Mouse (Mus musculus): ENCODE data around the gene Klhdc2.

- TF ChIP-seq EP300 (IDR thresholded peaks at IDR 0.05; ENCODE audit: low read depth): no peak
- TF ChIP-seq CTCF (IDR thresholded peaks at IDR 0.05; ENCODE audit: low read depth): no peak
Measured at GRCm38 (mm10) chr12:69302171-69302570, 5.7 kb downstream of the Klhdc2 start.
